Mouse (Mus musculus) cortical plate, adult 2 months (tissue): ENCODE data around the gene Fam131a. TPM values are rescaled to one million over a fixed set of nuclear protein-coding genes. Genes with fewer than 3 reads are reported as not detected.

Experiments used
- H3K27ac ChIP-seq: fragments of 200-500 bp; 2 replicates; pipeline ENCODE4 v1.5.1; 2012; ENCODE audit warnings: low read length, control low read depth, inconsistent platforms; ENCODE audit not compliant: insufficient read depth
- H3K4me1 ChIP-seq: fragments of 200-500 bp; 2 replicates; pipeline ENCODE4 v1.6.1; 2011; ENCODE audit warnings: low read length; ENCODE audit not compliant: control insufficient read depth, insufficient read depth
- H3K4me3 ChIP-seq: fragments of 200-500 bp; 2 replicates; pipeline ENCODE4 v1.5.1; 2011; ENCODE audit warnings: mild to moderate bottlenecking, low read length, control low read depth; ENCODE audit not compliant: insufficient read depth
- CTCF ChIP-seq: fragments of 200-500 bp; IDR thresholded peaks from 2 replicates; pipeline ENCODE4 v1.5.1; 2011; ENCODE audit warnings: mild to moderate bottlenecking, control low read depth, low read length; ENCODE audit not compliant: insufficient read depth; ENCODE audit errors: extremely low read depth
- POLR2A ChIP-seq: fragments of 200-500 bp; IDR thresholded peaks from 2 replicates; pipeline ENCODE4 v1.6.1; 2011; ENCODE audit warnings: mild to moderate bottlenecking, low read length, control low read depth; ENCODE audit not compliant: insufficient read depth; ENCODE audit errors: extremely low read depth
- polyA plus RNA-seq: library from polyadenylated mRNA; depleted of rRNA; stranded (reverse); fragments of >200 nt; gene quantifications from 2 replicates; pipeline ENCODE4 v1.2.3, GENCODE M21; 2012

The Fam131a gene
- polyA plus RNA-seq, 1 experiment, result 316 TPM

- H3K4me3 ChIP-seq, result peak overlapping the region; percentile 97
- H3K27ac ChIP-seq, result peak overlapping the region; percentile 78
- peaks cover 6% of the 10 kb centered on the region; the same call in 1 of the 2 replicates for H3K4me1 ChIP-seq
- TF ChIP-seq POLR2A (no peak), CTCF (no peak)
Observed at GRCm38 (mm10) chr16:20672965-20673705, 19.9 kb upstream of the Fam131a start.

GRCm38 (mm10) chr16:20673706-20674303, 19.2 kb upstream of the Fam131a start:
- H3K4me3 ChIP-seq, result peak overlapping the region; percentile 97
- peaks cover 6% of the 10 kb centered on the region; the same call in 1 of the 2 replicates for H3K4me1 ChIP-seq
- H3K27ac ChIP-seq, result peak overlapping the region; percentile 78
- no peak for TF ChIP-seq POLR2A
- TF ChIP-seq CTCF, result no peak

- Histone ChIP-seq H3K4me1 (peaks cover 6% of the 10 kb centered on the region; the same call in 1 of the 2 replicates), H3K27ac (no peak overlapping the region), H3K4me3 (no peak overlapping the region)
- TF ChIP-seq POLR2A (no peak), CTCF (no peak)
Observed at GRCm38 (mm10) chr16:20675213-20675612, 17.8 kb upstream of the Fam131a start.

DNA sequence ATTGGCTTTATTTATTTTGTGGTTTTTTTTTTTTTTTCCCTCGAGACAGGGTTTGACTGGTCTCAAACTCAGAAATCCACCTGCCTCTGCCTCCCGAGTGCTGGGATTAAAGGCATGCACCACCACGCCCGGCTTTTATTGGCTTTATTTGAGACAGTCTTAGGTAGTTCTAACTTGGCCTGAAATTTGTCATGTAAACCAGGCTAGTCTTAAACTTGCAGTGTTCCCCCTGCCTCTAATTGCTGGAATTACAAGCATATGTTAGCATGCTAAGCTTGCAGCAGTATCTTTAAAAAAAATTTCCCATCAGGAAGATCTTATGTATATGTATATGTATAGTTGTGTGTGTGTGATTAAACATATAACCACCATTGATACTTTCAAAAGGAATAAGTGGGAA, 16.3 kb upstream of the Fam131a start:
- H3K4me3 ChIP-seq, result no peak overlapping the region
- TF ChIP-seq CTCF, result no peak
- no peak for TF ChIP-seq POLR2A
- peaks cover 6% of the 10 kb centered on the region; the same call in 1 of the 2 replicates for H3K4me1 ChIP-seq
- H3K27ac ChIP-seq, result no peak overlapping the region

DNA sequence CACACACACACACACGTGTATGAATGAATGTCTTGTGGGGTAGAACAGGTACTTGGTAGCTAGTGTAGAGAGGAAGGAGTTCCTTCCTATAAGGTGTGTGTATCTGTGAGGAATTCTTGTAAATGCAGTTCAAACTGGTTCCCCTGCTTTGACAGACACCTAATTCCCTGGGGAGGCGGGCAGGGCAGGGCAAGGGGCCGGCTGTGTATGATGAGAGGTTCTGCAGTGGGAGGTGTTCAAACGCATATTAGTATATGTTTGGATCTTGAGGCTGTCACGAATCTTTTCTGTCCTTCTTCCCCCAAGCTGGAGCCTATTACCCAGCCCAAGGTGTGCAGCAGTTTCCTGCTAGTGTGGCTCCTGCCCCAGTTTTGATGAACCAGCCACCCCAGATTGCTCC, 15.7 kb upstream of the Fam131a start:
- H3K4me1 ChIP-seq, result peaks cover 6% of the 10 kb centered on the region; the same call in 1 of the 2 replicates
- H3K27ac ChIP-seq, result no peak overlapping the region
- H3K4me3 ChIP-seq, result no peak overlapping the region
- no peak for TF ChIP-seq POLR2A
- TF ChIP-seq CTCF, result no peak

DNA sequence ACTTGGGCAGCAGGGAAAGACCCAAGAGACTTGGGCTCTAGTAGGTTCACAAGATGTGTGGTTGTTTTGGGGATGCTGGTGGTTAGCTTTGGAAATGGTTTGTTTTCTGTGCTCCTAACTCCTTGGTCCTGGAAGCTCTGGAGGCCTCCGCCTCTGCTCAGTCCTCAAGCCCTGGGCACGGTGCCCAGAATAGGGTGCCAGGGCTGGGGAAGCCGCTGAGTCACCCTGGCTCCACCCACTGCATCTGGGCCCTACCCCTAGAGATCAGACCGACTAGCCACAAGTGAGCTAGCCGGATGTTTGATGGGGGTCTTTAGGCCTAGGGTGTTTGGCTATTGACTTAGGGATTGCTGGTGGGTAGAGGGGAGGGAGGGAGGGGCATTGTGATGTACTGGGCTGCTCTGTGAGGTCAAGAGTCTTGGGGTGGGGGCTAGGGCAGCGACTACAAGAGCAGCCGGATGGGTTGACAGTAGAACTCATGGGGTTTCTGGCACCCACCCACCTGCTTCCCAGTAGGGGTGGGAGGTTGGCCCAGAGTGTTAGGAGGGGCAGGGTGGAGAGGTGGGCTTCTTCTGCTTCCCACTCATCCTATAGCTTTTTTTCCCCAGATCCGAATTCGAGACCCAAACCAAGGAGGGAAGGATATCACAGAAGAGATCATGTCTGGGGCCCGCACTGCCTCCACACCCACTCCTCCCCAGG, 14.9 kb upstream of the Fam131a start:
- H3K4me3 ChIP-seq, result no peak overlapping the region
- H3K27ac ChIP-seq, result no peak overlapping the region
- peaks cover 6% of the 10 kb centered on the region; the same call in 1 of the 2 replicates for H3K4me1 ChIP-seq
- TF ChIP-seq CTCF (no peak), POLR2A (no peak)

DNA sequence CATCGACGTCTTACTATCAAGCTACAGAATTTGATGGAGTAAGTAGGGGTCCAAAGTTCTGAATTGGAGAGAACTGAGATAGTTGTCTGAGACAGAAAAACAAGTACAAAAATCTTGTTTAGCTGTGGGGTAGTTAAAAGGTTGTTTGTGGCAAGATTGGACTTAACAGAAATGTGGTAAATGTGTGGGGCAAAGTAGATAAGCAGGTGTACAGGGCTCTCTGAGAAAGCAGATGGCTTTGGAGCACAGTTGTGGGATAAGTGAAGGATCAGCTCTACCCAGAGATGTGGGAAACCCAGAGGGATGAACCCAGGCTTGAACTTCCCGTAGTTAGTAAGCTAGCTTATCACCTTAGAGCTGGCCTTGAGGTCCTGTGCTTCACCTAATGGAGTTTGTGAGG, 2.3 kb upstream of the Fam131a start:
- Histone ChIP-seq H3K4me1 (no peaks in the 10 kb centered on the region), H3K27ac (no peak overlapping the region), H3K4me3 (no peak overlapping the region)
- TF ChIP-seq POLR2A (no peak), CTCF (no peak)

DNA sequence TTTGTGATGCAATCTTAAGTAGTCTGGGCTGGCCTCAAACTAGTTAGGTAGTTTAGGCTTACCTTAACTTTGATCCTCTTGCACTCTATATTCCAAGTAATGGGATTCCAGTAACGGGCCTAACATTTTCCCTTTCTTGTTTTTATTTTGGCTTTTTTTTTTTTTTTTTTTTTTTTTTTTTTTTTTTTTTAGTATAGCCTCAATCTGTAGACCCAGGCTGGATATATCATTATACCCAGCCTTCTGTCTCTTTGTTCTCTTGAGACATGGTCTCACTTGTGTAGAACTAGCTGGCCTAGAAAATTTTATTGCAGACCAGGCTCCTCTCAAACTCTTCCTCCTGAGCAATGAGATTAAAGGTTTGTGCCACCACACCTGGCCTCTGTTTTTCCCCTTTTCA, 1.4 kb upstream of the Fam131a start:
- no peaks in the 10 kb centered on the region for H3K4me1 ChIP-seq
- TF ChIP-seq POLR2A (no peak), CTCF (no peak)
- no peak overlapping the region for H3K4me3 ChIP-seq
- H3K27ac ChIP-seq, result no peak overlapping the region

DNA sequence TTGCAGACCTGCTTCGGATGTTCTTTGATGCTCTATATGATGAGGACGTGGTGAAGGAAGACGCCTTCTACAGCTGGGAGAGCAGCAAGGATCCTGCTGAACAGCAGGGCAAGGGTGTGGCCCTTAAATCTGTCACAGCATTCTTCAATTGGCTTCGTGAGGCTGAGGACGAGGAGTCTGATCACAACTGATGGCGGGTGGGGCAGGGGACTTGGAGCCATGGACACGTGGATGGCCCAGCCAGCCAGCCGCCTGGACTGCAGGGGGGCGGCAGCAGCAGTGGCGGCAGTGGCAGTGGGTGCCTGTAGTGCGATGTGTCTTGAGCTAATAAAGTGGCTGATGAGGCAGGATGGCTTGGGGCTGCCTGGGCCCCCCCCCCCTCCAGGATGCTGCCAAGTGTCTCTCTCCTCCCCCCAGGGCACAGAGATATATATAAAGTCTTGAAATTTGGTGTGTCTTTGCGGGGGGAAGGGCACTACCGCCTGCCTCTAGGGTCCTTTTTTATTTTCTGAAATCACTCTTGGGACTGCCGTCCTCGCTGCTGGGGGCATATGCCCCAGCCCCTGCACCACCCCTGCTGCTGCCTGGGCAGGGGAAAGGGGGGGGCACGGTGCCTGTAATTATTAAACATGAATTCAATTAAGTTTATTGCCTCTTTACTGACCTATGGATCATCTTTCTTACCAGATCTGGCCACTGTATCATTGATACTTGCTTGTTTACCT, 638 bp upstream of the Fam131a start:
- Histone ChIP-seq H3K27ac (peak overlapping the region; percentile 1; the same call in 1 of the 2 replicates), H3K4me1 (no peaks in the 10 kb centered on the region), H3K4me3 (peak overlapping the region; percentile 82; the same call in 1 of the 2 replicates)
- TF ChIP-seq POLR2A, result no peak
- TF ChIP-seq CTCF, result no peak
